Mouse (Mus musculus) left cerebral cortex, adult 11 months (tissue): ENCODE results near the gene Ppp2r3a.

Experiments used
- DNase-seq: peaks from one replicate; pipeline ENCODE4 v3.0.0; 2022; ENCODE audit warnings: low spot score

The Ppp2r3a gene

DNA sequence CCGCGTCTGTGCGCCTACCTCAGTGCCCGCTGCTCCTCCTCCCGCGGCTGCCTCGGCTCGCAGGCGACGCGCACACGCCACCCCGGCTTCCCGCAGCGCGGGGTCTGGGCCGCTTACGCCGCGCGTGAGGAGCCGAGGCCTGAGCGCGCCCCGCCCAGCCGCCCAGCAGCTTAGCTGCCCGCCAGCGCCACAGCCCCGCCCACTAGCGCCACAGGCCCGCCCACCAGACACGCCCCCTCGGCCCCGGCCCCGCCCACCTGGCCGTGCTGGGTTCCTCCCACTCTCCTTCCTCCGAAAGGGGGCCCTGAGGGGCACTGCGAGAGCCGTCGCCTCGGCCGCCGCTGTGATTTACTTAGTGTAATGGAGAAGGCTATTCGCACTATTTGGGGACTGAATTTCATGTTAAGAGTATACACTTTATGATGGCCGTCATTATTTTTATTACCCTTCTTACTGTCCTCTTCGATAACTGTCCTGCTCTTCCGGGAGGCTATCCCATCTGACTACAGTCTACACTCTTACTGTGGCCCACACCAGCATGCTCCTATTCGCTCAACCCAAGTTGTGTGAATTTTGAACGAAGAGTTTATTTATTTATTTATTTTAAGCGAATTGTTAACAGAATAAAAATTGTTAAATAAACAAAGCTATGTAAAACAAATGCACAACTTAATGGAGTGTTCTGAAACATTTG is at the start of gene Ppp2r3a:
Ppp2r3a (minus strand) TSS at position 152 of the 694 bp plus-strand sequence.
- DNase-seq, result peak; percentile 90

DNA sequence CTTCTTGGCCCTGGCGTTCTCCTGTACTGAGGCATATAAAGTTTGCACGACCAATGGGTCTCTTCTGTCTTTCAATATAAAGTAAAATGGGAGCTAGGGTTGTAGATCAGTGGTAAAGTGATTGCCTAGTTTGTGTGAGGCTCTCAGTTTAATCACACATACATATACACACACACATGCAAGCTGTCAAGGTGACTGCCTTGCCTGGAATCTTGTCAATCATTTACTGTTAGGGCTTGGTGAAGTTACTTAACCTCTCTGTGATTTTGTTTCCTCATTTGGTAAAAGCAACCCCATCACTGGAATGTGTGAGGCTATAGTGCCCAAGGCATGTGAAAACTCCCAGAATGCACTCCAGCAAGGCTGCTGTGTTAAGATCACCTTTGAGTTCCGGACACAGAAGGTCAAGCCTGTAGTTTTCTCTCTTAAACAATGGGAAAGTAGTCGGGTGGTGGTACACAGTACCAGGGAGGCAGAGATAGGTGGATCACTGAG is 48.9 kb upstream of the Ppp2r3a start:
- DNase-seq, result no peak

DNA sequence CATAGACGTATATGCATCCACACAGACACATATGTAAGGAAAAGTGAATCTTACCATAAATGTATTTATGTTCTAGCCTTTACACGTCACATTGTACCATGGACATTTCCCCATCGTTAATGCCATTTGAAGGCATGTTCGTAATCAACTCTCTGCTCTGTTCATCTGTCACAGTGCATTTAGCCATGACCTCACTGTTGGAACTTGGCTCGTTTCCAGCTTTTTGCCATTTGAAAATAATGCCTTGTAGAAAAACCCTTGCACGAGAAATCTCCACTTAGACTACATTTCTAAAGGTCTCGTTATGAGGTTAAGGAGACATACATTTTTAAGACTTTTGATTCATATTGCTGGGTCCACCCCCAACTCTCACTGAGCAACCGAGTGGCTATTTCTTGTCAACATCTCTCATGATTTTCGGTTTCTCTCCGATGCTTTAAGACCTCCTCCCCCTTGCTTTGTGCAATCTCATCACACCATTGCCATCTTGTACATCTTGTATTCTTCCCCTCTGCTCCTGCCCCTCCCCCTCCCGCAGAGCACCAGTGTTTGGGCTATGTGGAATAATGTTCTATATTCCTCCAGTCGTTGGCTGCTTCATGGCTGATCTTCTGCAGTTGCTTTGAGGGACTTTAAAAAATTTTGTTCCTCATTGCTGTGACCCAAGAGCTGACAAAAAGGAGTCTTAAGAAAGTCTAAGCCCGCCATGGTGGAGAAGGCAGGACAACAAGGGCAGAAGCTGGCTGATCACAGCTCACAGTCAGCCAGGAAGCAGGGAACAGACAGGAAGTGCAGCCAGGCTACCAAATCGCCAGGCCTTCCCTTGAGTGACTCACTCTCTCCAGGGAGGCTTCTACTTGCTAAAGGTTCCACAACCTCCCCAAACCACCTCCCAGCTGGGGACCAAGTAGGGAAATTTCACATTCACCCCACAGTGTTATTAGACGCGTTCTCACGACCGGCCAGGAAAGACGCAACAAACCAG is 40.4 kb upstream of the Ppp2r3a start:
- DNase-seq, result no peak

DNA sequence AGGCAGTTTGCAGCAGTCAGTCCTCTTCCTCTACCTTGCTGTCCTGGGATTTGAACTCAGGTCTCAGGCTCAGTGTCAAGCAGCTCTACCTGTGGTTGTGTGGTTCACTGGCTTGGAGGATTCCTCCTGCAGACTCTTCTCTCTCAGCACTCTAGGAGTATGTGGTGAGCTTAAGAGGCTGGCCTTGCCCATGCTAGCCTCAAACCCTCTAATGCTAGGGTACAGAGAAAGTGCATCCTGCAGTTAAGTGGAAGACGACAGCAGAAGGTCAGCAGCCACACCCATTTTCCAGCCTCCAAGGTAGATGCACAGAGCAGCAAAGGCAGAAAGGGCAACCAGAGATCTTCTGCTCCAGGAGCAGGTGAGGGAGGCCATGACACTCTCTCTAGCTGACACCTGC is 39.3 kb upstream of the Ppp2r3a start:
- no peak for DNase-seq

DNA sequence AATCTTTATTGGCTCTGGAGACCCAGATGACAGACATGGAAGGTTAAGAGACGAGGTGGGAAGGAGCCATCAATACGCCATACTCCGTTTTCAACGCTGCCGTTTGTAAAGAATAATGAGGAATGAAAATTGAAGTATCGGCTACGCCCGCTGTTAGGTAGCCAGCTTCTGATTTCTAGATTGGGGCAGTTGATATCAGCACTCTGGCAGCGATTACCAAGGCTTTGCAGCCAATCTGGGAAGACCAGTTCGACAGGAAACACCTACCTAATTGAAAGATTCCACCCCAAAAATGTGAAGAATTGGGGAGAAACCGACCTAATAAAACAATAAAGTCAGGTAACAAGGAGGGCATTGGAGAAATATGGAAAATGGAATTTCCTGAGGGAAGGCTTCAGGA is 38.2 kb upstream of the Ppp2r3a start:
- no peak for DNase-seq

DNA sequence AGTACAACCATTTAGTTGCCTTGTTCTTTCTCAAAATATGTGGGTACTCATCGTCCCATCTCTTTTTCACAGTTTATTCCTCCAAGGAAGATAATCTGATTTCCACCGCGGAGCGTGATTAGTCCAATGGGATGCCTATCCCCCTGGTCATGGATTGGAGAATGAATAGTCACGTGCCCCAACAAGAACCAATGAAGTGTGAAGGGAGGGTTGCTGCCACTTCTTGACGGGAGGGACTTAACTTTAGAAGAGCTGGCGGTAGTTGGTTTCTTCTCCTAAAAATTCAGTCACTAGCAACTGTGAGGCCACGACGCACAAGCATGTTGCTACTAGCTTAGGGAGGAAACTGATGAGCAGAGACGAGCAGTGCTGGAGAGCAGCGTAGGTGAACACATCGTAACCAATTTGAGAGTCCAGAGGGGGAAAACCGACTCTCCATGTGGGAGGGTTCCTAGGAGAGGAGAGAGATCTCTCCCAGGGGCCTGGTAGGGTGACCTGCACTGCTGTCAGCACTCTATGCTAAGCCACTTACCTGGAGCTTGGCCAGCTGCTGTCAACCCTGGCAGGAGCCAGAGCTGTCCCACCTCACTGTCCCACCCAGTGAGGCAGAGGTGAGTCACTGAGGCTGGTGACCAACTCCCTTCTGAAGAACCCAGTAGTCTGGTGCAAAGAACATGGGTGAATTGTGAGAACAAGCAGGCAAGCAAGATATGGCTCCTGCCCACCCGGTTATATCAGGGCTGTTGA is 37.5 kb upstream of the Ppp2r3a start:
- no peak for DNase-seq

DNA sequence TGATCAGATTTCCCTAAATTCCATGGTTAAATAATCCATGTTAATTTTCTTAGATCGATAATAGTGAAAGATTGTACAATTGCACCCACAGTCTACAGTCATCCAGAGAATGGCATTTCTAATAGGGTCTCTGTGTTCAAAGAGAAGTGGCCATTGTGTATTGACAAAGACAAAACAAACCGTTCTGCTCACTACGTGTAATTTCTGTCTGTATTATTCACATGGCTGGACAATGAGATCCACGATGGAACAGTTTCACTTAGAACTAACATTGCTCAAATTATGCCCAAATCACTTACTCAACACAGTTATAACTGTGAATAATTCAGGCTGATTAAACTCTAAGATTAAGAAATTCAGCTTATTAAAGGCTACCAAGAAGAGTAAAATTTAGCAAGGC is 35.2 kb upstream of the Ppp2r3a start:
- no peak for DNase-seq

DNA sequence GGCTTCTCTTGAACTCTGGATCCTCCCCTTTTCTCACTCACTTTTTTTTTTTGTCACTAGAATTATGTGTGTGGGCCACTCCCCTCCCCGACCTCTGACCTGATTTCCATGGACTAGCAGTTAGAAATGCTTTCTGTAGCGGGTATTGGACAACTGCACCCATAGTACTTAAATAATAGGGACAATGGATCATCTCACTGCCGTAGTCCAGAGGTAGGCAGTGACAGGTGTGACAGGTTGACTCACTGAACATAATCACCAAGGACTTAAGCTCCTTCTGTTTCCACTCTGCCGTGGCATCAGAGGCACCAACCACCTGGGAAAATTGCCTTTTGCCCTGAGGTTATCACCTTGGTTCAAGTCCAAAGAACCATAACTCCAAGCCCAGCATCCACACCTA is 32.5 kb upstream of the Ppp2r3a start:
- no peak for DNase-seq

DNA sequence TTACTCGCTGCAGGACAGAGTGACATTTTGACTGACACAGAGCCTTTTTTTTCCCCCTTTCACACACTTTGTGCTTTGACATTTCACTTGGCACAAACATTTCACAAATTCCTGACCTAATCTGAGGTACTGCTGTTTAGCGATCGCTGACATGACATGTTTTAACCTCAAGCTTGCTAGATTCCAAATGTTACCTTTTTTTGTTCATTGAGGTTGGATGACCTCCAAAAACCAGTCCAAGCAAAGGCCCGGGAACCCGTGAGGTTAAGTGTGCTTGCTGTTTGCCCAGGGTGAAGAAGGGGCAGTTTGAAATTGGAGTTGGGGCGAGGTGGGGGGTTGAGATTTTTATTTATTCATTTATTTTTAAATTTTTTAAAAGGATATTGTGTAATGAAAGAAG is 31.1 kb upstream of the Ppp2r3a start:
- no peak for DNase-seq

DNA sequence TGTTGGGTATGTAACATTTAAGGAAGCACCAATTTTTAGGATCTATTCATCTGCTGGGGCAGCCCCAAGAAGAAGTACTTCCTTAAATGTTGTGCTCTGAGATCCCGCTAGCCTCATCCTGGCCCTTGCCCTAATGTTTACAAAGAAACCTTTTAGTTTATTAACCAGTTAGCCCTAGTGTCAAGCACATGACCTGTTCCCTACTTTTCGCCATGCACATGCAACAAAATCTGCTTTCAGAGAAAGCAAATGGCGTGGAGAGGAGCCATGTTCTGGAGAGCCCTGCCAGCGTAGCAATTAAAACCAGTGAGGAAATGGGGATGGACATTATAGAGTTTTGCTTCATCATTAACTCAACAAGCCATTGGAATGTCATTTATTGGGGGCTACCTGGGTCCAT is 30.3 kb upstream of the Ppp2r3a start:
- no peak for DNase-seq

DNA sequence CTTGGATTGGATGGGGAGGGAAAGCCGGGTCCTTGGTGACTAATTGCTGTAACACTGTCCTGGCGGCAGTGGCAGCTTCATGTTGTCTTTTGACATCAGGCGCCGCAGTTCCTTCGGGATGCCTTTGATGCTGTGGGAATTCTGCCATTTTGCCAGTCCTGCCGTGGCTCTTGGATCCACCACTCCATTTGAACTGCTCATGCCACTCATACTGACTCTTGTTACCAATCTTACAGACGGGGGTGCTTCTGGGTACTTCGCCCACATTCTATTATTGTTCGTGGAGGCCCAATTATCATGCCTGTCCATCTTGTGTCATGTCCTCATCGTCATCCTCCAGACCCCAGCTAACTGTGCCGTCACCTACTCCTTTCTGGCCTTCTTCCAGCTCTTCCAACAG is 29.7 kb upstream of the Ppp2r3a start:
- DNase-seq, result no peak

DNA sequence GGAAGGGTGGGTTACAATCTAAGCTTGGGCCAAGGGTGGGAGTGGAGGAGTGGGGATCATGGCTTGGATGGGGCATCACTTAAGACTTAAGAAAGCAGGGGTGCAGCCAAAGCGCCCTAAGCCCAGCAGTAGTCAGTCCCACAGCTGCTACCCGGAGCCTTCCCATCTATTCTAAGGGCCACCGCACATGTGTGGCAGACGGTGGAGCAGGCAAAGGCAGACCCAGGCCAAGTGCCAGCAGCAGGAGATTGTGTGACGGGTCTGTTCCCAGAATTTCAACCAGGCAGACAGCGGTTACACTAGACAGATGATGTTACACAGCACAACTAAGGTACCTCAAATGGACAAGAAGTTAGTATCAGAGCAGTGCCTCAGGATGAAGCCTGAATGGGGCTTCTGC is 29.3 kb upstream of the Ppp2r3a start:
- DNase-seq, result no peak

DNA sequence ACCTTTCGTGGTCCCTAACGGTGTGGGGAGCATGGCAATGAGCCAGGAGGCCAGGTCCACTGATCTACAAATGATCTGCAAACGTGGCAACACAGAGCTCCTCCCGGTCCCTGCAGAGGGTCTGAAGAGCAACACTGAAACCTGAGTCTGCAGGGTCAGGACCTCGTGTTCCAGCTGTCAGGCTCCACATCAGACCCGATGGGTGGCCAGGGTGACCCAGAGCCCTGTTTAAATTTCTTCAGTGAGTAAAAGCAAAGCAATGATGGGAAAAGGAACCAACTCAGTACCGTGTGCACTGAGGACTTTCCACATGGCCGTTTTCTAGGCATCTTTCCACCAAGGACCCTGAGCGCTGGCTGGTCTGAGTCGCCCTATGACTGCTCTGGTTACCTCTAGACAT is 28.6 kb upstream of the Ppp2r3a start:
- no peak for DNase-seq

DNA sequence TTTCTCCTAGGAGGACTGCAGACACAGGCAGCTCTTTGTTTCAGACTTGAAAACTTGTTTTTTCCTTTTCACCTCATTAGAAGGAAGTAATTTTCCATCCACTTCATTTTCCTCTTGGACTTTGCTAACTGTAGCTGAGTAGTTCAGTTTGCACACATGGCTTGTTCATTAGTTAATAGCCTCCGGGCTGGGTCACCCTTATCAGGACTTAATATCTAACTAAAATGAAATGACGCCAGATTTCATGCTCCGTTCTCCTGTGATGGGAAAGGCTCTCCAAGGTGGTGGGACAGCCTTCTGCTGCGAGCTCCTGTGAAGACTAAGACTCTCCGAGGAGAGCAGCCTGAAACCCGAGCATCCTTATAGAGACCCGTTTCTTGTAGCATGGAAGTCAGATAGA is 21.1 kb upstream of the Ppp2r3a start:
- no peak for DNase-seq

DNA sequence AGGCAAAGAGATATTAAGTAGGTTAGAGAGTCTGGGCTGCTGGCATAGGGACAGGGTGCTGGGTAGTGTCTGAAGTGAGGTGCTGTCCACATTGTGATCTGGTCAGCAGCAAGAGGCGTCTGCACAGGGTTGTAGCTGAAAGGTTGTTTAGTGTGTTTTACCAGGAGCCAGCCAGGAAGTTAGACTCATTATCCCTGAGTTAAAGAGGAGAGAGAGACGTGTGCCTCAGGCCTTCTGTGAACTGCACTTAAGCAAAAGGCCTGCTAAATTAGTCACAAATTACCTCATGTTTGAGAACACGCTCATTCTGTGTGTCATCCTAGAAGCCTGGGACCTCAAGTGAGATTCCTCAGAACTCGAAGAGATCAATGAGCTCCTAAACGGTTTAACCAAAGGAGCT is 18.4 kb upstream of the Ppp2r3a start:
- DNase-seq, result no peak

DNA sequence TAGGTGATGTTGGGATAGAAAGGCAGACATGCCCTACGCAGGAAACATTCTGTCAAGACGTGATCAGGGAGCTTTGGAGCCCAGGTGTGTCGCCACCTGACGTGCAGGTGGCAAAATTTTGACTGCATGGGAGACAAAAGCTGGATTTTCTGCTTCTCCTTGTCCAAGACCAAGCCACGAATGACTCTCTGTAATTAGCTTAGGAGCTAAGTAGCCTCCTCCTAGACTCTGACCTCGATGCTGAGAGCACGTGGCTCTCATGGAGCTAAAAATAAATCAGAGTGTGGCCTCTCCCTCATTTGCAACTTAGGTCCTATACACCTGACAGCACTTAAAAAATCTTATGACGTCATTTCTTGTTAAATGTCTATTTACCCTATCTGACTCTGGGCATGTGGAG is 14.4 kb upstream of the Ppp2r3a start:
- no peak for DNase-seq

DNA sequence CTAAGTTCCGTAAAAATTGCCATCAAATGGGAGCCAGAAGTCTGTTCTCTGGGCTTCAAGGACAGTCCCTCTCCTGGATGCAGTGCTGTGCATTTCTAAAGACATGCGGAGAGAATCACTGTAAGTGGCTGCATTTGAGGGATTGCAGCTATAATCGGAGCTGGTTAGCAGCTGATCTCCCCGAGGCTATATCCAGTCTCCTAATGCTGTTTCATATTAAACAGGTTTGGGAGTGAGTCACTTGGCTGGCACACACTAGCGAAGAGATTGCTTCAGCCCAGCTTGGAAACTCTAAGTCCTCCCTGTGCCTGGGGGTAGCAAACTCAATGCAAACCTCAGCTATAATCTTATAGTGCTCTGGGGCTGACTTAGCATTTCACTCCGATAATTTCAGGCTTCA is 14.0 kb upstream of the Ppp2r3a start:
- DNase-seq, result no peak

DNA sequence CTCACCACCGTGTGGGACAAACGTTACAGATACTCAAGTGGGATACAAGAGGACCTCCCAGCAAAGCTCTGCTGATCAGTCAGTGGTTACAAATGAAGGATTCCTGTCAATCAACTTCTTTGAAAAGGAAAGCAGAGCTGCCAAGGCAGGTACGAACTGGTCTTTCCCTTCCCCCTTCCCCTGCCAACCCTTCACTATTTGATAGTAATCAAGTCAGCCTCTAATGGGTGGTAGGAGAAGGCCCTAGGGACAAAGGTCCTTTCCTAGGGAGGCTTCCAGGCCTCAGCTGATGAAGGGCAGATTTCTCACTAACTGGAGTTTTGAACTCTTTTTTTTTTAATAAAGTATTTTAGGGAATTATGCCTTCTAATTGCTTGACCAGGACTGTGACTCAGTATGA is 11.2 kb upstream of the Ppp2r3a start:
- no peak for DNase-seq

DNA sequence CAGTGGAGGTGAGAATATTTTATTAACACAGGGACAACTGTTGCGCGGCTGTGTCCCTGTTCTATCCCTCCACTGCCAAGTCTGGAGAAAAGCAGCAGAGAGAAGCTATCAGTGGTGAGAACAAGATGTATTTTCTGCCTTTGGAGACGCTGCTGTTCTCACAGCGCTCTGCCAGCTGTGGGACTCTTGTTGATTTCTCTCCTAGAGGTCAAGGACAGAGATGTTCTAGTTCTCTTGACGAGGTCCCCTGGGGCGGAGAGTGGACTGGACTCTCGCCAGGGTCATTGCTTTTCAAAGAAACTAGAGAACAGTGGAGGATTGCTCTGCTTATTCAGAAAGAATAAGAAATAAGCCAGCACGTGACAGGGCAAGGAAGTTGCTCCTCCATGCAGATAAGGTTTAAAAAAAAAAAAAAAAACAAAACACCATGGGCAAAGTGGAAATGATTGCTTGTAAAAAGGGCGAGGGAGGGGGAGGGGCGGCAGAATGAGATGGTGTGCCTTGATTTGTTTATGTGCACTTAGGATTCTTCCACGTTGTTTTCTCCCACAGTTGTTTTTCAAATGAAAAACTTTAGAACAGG is 10.5 kb upstream of the Ppp2r3a start:
- DNase-seq, result no peak

DNA sequence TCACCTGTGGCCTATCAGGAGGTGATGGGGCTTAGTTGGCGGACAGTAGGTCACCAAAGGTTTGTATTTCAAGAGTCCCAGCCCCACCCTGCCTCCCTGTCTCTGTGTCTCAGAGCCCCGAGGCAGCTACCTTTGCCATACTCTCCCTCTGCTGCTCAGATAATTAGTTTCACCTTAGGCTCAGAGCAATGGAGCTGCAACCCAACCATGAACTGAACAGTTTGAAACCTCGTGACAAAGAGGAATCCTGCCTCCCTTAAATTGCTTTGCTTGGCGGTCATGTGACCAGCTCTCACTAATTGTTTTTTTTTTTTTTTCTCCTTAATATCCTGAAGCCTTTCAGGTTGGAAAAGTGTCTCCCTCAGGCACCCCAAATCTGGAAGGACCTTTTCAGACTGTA is 9.8 kb upstream of the Ppp2r3a start:
- DNase-seq, result no peak

DNA sequence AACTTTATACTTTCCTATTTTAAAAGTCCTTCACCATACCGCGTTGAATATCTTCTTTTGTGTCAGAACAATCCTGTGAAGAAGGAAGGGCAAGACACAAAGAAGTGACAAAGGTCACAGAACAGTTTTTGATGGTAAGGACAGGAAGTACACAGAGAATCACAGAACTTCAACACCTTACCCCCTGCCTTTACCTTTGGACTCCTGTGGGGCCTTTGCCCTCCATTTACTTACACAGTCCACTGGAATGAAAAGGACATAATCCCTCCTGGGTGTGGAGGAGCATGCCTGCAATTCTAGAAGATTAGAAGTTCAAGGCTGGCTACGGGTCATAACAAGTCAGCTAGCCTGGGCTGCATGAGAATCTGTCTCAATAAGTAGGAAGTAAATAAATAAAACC is 1.5 kb upstream of the Ppp2r3a start:
- no peak for DNase-seq

DNA sequence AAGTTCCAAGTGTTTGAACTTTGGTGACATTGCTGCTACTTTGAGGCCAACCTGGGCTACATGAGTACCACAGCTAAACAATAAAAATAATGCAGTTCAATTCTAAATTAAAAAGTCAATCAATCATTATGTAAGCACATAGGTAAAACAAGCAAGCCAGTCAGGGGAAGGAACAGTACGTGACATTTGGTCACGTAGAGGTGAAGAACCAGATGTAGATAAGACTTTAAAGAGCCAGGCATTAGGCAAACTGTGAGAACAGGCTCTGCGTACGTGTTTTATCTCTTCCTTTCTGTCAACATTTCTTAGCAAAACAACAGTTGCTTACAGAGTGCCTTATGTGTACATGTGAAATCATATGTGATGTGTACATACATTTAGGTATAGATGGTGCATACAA is 946 bp upstream of the Ppp2r3a start:
- DNase-seq, result no peak
